Mouse (Mus musculus): ENCODE measurements around the gene Samd14.
"Not testable (repeated sequence)": the region's sequence is repeated elsewhere in the genome, so short reads cannot be mapped to it uniquely, and the experiment has no call there.

The Samd14 gene

DNA sequence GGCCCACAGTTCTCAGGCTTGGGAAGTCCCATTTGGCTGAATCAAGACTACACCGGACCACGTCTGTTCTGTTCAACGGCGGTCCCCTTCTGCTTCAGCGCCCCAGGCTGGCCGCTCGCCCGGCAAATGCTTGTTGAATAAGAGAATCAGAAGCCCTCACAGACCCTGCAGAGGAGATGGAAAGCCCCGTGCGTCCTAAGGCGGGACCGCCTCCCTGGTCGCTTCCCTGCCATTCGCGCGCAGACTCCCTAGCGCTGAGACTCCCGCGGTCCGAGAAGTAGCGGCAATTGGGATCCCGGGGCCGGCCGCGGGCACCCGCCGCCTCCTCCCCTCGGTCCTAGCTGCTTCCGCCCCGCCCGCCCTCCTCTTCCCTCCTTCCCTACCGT is at the start of gene Samd14:
Samd14 (plus strand) TSS at position 251 of the 386 bp plus-strand sequence.
- DNase-seq, result peak; percentile 67 to 74

DNA sequence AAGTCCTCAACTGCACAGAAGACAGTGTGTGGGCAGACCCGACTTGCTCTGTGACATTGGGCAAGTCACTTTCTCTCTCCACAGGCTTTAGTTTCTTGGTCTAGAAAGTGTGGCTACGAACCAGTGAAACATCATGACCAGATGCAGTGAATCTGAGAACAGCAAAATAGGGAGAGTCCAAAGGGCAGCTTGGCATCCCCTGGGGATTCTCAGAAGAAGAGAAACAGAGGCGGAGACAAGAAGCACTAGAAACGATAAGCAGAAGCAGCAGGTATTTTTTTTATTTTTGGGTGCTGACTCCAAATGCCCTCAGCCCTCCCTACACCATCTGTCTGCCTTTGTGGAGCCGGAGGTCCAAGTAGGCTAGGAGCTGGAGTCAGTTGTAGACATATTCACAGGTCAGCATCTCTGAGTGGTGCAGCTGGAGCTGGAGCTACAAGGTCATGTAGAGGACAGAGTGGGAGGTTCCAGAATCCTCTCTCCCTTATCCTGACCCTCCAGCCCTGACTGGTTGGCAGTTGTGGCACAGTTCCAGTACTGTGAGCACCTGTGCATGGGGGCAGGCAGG is 47.1 kb upstream of the Samd14 start:
- no peak for DNase-seq

DNA sequence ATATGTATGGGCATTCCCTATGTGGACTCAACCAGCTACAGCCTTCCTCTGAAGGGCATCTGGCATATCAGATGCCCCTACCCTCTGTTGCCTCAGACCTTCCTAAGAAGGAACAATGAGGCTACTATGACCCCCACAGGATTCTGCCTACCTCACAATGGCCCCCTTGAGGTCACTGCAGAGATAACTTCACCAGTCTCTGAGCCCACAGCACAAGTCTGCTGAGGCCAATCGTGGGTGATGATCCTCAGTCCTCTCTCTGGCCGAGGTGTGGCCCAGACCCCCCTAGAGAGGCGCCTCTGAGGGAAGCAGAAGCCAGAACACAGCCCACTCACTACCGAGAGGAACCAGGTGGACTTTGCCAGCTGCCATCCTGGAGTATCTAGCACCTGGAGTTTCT is 42.3 kb upstream of the Samd14 start, which contains the start of gene Hils1:
Hils1 (plus strand) TSS at position 175 of the 400 bp plus-strand sequence.
- DNase-seq, result no peak

DNA sequence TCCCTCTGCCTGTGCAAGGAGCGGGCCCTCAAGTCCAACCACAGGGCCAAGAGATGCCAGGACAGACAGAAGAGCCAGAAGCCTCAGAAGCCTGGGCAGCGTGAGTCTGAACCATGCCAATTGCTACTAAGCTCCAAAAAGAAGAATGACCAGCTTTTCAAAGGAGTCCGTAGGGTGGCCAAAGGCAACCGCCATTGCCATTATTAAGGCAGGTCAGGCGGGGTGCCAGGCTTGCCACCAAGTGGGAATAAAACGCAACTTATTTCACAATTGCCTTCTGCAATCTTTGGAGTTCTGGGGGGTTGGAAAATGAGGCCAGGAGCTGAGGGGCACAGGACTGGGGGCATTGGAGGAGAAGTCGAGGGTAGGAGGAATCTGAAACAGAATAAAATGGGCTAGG is 41.5 kb upstream of the Samd14 start:
- no peak for DNase-seq

DNA sequence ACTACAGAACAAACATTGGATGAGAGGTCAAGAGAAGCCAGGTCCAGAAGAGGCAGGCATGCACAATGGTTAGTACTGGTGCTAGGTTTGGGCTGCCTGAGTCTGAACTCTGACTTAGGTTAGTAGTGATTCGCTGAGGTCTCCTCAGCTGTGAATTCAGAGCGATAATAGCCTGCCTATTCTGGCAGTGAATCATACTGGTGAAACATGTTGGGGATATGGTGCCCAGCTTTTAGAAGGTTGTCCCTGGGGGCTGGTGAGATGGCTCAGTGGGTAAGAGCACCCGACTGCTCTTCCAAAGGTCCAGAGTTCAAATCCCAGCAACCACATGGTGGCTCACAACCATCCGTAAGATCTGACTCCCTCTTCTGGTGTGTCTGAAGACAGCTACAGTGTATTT is 40.0 kb upstream of the Samd14 start:
- not testable (repeated sequence) for DNase-seq

DNA sequence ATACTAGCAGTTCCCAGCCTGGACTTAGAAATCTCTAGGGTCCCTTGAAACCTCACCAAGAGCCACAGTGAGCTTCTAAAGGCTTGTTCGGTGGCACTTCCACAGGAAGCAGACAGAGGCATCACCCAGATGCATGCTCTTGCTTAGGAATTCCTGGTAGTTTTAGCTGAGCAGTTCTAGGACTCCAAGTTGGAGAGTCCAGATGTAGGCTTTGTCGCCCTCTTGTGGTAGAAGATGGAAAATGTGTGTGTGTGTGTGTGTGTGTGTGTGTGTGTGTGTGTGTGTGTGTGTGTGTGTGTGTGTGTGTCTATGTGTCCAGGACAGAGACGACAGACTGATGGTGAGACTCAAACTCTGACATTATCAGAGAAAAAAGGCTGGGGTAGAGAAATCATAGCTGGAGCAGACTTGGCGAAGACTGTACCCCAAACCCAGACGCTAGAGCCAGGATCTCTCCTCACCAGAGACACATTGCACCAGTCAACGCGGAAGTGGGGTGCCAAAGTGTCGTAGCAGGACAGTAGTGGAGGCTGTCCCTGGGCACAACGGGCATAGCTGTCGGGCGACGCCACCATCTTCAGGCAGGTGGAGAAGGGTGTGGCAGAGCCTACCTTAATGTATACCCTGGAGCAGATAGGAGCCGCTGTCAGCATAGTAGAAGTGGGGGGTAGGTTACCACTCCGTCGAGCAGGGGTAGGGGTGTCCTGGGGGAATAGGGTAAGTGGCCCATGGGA is 39.3 kb upstream of the Samd14 start:
- peak; percentile 61 to 78 for DNase-seq

DNA sequence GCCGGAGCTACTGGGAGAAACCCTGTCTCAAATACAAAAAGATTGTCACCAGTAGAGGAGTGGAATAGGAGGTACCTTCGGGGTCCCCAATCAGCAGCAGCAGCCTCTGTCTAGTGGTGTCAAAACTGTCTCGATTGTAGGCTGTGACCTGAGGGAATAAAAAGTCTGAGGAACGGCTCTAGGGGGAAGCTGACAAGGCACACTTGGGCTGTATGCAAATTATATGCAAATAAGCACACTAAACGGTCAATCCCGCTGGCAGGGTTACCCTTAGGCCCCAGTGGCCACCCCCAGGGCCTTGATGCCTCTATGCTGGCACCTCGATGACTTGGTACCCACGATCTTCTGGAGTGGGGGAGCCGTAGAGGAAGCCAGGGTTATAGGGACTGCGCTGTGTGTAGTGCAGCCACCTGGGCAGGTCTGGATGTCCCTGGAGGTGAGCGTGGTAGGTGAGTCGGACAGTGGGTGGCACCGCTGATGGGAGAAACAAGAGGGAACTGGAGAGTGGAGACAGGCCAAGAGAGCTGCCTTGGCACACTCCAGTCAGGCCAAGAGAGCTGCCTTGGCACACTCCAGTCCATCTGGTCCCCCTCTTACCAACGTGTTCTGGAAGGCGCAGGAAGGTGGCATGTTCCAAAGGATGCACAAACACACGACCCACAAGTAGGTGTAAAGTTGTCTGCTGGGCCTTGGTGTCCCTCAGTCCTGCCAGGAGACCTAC is 37.6 kb upstream of the Samd14 start:
- peak; percentile 56 to 63 for DNase-seq

DNA sequence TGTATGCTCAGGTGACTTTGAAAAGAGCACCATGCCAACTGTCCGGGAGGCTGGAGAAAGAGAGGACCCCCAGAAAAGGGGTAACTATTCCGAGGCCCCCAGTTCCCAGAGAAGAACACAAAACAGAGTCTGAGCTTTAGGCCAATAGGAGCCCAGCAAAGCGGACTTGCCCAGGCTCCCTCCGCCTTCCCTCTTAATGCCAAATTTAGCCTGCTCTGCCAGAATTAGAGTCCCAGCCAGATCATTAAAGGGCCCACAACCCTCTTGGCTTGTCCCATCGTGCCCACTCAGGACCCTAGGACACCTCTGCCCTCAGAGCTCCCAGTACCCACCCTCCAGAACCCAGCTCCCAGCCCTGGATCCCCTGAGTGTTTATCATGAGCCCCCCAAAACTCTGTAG is 36.8 kb upstream of the Samd14 start:
- DNase-seq, result peak in 1 of 2 experiments; percentile 19

DNA sequence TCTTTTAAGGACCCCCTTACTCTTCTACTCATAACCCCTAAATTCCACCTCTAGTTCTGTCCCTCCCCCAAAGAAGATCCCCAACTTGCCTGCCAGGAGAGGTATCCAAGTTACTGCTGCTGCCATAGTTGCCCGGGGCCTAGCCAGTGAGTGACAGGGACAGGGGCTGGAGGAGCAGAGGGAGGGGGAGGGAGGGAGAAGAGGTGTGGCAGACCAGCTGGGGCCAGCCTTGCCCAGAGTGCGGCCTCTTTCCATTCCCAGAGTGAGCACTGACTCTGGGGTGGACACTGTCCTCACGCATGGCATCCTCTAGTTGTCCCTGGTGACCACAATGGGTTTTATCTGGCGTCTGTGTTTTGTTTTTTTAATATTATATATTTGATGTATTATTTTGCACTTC is 36.4 kb upstream of the Samd14 start:
- no peak for DNase-seq

DNA sequence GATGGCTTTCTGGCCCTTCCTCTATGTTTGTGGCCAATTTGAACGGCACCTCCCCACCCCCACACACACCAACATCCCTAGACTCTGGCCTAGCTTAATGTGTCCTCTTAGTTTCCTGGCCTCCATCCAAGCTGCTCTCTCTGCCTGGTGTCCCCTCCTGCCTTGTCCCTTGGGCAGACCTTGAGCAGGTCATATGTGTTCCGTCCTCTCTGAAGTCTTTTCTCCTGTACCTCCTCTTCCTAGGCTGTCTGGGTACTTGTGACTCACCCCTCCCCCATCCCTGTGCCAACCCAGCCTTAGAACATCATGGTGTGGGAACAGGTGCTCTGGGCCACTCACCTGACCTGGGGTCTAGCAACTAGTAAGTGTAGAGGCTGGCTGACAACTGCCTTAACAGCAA is 34.7 kb upstream of the Samd14 start:
- peak in 1 of 2 experiments; percentile 19 for DNase-seq

DNA sequence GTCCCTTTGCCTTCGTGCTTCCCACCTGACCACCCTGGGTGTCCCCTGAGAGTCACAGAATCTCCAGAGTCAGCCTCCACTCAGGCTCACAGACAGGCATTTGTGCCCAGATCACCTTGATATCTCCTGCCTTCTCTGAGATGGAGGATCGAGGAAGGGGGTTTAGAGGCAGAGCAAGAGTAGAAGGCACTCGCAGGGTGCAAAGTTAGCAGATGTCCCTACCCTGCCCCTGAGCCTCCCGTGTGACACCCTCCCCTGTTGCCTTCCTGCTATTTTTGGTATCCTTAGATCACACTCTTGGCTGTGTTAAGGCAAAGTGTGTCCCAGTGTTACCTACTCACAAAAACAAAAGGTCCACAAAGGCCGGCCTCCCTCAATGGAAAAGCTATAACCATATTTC is 33.5 kb upstream of the Samd14 start, which contains the start of gene Sgca:
Sgca (minus strand) TSS at position 129 of the 400 bp plus-strand sequence.
- peak in 1 of 2 experiments; percentile 22 for DNase-seq

DNA sequence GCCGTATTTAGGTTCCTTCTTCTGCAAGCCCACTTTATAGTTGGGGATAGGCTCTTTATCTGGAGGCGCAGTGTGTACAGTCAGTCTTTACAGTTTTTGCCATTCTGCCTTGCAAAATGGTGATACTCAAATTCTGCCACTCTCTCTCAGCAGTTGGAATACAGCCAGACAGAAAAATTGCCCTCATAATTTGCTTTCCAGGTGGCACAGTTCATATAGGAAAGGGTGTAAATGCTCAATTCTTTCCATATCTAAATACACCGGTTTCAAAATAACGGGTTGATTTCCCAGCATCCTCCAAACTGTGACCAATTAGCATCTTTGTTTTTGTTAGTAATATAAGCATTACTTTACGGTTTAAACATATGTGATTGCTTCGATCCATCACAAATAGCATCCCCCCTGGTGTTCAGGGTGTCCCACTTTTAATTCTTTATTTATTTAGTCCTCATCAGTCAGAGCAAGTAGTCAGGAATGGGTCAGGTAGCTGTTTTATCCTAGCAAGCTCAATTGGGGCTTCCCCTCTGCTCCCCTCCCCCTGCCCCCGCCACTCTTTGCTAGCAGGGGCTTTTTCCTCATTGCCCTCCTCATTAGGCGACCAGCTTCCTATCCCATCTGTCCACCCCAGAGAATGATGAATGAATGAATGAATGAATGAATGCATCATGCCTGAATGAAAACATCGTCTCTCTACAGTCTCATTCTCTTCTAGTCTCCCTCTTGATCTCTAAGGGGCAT is 31.3 kb upstream of the Samd14 start:
- DNase-seq, result peak in 1 of 2 experiments; percentile 29

DNA sequence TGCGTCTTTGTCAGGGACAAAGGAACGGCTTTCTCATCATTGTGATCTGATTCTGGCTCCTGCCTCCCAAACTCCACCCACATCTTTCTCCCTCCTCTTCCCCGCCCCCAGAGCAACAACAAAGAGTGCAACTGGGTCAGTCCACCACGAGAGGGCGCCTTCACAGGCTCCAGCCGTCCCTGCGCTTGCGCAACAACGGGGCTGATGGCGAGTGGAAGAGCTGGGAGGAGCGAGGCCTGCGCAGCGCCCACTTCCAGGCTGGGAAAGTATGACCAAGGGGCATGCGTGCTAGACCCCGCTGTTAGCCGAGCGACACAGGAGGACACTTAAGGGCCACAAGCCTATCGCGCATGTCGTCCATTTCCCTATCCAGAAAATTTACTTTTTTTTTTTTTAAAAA is 30.7 kb upstream of the Samd14 start:
- peak; percentile 97 to 99 for DNase-seq

DNA sequence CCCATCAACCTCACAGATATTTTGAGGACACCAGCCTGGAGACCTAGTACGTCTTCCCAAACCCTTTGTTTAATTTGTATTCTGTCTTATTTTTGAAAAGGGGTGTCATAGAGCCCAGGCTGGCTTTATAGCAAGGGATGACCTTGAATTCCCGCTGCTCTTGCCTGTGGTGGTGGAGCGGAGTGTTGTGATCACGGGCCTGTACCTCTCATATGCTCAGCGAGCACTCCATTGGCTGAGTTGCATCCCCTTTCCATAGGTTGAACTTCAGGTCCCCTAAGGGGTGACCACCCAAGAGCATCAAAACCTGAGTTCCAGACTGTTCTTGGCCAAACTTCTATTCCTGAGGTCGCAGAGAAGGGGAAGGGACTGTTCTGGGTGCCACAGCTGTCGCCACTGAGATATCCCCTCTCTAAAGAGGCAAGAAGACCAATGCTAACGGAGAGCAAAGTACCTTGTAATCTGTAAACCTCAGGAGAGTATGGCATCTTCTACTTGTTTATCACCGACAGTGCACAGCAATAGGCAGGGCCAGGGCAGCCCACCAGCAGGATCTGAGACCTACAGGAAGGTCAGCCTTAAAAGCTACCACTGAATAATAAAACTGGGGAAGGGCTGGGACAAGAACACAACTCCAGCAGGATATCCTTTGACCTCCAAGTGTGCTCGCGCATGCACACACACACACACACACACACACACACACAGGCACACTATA is 30.1 kb upstream of the Samd14 start:
- DNase-seq, result no peak

DNA sequence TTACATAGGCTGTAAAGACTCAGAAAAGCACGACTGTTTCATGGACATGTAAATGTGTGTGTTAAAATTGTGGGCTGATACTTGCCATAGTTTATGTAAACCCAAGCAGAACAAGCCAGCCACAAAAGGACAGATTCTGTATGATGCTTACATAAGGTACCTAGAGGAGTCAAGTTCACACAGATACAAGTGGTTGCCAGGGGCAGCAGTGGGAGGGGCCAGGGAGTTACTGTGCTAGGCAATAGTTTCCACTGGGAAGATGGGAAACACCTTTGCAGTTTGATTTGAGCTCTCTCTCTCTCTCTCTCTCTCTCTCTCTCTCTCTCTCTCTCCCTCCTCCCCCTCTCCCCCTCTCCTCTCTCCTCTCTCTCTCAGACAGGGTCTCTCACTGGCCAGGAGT is 24.5 kb upstream of the Samd14 start:
- DNase-seq, result no peak

DNA sequence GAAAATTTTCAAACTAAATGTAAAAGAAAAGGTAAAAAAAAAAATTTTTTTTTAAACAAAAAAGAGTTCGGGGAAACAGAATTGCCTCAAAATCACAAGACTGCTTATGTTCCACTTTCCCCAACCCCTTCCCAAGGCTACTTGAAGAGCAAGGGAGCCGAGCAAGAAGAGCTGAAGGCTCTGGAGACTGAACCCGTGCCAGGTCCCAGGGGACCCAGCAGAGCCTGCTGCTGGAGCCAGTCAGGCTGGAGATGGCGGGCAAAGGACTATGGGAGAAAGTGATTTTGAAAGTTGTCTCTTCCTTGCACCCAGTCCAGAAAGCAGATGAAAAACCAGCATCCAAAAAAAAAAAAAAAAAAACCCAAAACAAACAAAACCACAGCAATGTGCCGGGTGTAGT is 23.9 kb upstream of the Samd14 start:
- DNase-seq, result peak in 1 of 2 experiments; percentile 10

DNA sequence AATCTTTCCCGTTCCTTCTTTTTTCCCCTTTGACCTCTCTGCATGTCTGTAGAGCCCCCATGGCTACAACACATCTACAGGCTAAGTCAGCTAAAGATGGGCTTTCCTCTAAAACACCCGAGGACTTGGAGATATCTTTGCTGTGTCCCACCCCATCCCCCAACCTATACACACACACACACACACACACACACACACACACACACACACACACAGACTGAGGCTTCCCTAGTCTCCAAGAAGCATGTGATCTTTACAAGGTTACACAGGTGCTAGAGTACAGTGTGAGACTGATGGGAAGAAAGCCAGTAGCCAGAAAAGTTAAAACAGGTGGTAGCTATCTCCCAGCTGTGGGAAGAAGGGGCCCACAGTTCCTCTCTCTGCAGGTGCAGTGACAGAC is 23.2 kb upstream of the Samd14 start:
- DNase-seq, result no peak

DNA sequence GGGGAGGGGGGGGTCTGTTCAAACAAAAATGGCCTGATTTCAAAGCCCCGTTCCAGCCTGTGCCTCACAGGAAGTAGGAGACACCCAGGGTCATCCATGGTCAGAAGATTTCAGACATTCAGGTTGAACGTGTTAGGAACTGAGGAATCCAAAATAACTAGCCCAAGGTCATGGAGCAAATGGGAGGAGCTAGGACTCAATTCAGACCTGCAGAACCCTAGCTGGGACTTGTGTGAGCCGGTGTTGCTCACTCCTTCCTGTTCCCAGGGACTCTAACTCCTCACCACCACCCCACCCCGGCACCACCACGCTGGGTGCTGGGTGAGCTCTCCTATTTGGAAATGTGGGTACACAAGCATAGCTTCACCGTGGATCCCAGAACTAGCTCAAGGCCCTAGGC is 22.3 kb upstream of the Samd14 start:
- DNase-seq, result peak in 1 of 2 experiments; percentile 6

DNA sequence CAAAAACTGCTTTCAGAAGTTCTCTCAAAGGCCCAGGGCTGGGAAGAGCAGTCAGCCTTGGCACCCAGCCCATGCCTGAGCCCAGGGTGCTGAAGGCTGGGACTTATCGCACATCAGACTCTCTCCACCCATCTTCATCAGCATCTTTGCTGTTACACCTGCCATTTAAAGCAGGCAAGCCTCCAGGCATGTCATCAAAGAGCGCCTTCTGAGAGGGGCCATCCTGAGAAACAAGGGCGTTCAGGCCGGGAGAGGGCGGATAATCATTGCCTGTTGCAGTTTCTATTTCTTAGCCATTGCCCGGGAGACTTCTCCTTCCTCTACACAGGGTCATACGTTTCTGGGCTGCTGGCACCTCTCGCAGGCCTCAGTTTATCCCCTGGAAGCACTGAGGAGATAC is 21.8 kb upstream of the Samd14 start:
- DNase-seq, result peak; percentile 15 to 29

DNA sequence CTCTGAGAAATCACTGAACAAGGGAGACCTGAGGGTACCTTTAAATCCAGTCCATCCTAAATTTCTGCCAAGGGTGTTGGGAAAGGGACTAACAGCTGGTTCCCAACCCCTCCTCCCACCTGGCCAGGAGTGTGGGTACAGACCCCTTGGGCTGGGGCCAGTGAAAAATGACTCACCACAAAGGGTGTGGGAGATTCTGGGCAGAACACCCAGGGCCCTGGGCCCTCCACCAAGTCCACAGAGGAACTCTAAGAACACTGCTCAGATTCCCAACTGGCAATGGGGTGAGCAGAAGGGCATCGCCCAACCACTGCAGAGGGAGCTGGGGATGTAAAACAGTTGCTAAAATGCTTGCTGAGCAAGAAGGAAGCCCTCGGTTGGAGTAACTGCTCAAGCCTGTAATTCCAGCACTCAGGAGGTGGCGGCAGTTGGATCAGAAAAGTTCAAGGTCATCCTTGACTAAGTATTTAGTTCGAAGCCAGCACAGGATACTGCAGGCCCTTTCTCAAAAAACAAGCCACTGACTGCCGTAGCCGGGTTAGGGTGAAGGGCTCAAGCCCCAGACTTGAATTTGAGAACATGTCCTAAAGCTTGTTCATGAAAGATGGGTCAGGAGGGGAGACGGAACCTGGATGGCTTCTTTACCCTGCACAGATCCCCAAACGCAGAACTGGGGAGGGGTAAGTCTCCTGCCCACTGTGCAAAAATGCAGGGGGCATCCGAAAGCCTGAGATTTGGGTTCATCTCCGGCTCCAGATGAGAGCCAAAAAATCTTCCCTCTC is 20.7 kb upstream of the Samd14 start:
- DNase-seq, result peak in 1 of 2 experiments; percentile 47

DNA sequence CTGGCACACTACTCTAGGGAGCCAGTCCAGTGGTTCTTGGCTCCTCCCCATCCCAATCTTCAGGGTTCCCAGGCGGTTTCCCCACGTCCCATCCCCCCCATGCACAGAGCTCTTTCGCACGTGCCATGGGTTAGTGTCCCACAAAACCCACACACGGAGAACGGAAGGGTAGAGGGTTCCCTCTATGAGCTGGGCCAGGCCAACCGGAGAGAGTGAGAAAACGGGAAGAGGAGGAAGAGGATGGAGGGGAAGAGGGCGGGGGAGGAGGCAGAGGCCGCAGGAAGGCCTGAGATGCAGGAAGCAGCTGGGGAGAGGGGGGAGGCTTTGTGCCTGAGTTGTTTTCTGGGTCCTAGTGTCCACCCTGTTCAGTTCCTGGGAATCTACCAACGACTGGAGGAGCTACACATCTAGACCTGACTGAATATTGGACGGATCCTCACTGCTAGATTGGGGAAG is 20.1 kb upstream of the Samd14 start:
- DNase-seq, result peak; percentile 88 to 92
